Mouse (Mus musculus) G1E-ER4 (cell line): Measurements from ENCODE around the gene Usp1. TPM values are rescaled to one million over a fixed set of nuclear protein-coding genes. Genes with fewer than 3 reads are reported as not detected.

Experiments
- GATA1 ChIP-seq: IDR thresholded peaks from one replicate; pipeline ENCODE4 v1.8.0; 2012; ENCODE audit warnings: low read length, inconsistent platforms
- polyA plus RNA-seq: library from polyadenylated mRNA; stranded (reverse); fragments of >175 nt; gene quantifications from 2 replicates; pipeline ENCODE4 v1.2.3, GENCODE M21; 2012

The Usp1 gene
- polyA plus RNA-seq, result 623 and 836 TPM in 2 replicates

- TF ChIP-seq GATA1, result no peak
Observed at GRCm38 (mm10) chr4:98923568-98924070, at the start of gene Usp1. TSS of gene Usp1 (plus strand) at chr4:98923810.

GRCm38 (mm10) chr4:98882706-98883105 lies 40.9 kb upstream of the Usp1 start:
- no peak for TF ChIP-seq GATA1

GRCm38 (mm10) chr4:98886377-98886776 lies 37.2 kb upstream of the Usp1 start:
- TF ChIP-seq GATA1, result no peak

GRCm38 (mm10) chr4:98887148-98887547 lies 36.5 kb upstream of the Usp1 start:
- TF ChIP-seq GATA1, result no peak

GRCm38 (mm10) chr4:98910246-98910645 lies 13.4 kb upstream of the Usp1 start:
- TF ChIP-seq GATA1, result no peak

GRCm38 (mm10) chr4:98917724-98918123 lies 5.9 kb upstream of the Usp1 start:
- no peak for TF ChIP-seq GATA1

- no peak for TF ChIP-seq GATA1
Observed at GRCm38 (mm10) chr4:98918204-98918603, 5.4 kb upstream of the Usp1 start.

- no peak for TF ChIP-seq GATA1
Observed at GRCm38 (mm10) chr4:98920896-98921295, 2.7 kb upstream of the Usp1 start.

GRCm38 (mm10) chr4:98922061-98922642 lies 1.5 kb upstream of the Usp1 start:
- TF ChIP-seq GATA1, result no peak

GRCm38 (mm10) chr4:98922643-98923567 lies 705 bp upstream of the Usp1 start:
- no peak for TF ChIP-seq GATA1

- no peak for TF ChIP-seq GATA1
Observed at GRCm38 (mm10) chr4:98924071-98924905, 678 bp downstream of the Usp1 start.

- no peak for TF ChIP-seq GATA1
Observed at GRCm38 (mm10) chr4:98924906-98925178, 1.2 kb downstream of the Usp1 start.

GRCm38 (mm10) chr4:98925250-98925781 lies 1.7 kb downstream of the Usp1 start:
- TF ChIP-seq GATA1, result no peak

- TF ChIP-seq GATA1, result no peak
Observed at GRCm38 (mm10) chr4:98936036-98936435, 12.4 kb downstream of the Usp1 start.

- no peak for TF ChIP-seq GATA1
Observed at GRCm38 (mm10) chr4:98950563-98950962, 27.0 kb downstream of the Usp1 start.

GRCm38 (mm10) chr4:98955986-98956385 lies 32.4 kb downstream of the Usp1 start:
- TF ChIP-seq GATA1, result no peak
